Comparison of ENCODE assay signal across 14 mouse cellular contexts in genomic region chr2:145724288-145724687, GRCm38 (mm10). TPM values are rescaled to one million over a fixed set of nuclear protein-coding genes. Genes with fewer than 3 reads are reported as not detected.
DNase-seq lines count a peak whose midpoint lies in the region; ATAC-seq lines count a peak whose summit lies in the region.
"Had no signal": no experiment of that assay in that cellular context is flagged by ENCODE, and none has a peak within 500 bp of the region (broad histone marks: within the 10 kb centered on the region; RNA-seq: fewer than 3 reads in every experiment).

No protein-coding gene starts in this region.

- intact Hi-C loops in left cerebral cortex, postnatal 14 days (cut with DNase I): no loop called here

- DNase-seq in frontal cortex, postnatal 14 days (ENCODE audit: low spot score in 2 of 2): no peak
- DNase-seq in layer of hippocampus, adult 8-10 months (ENCODE audit: low spot score in 2 of 2): peak; percentile 9 to 11
- no peak for DNase-seq in layer of hippocampus, postnatal 36 days
- peak; percentile 35 to 72 for DNase-seq in left cerebral cortex, postnatal 14 days (ENCODE audit: low spot score in 2 of 2)
- peak; percentile 11 for DNase-seq in skeletal muscle tissue, adult 2 months (ENCODE audit: low read depth, low spot score)
- DNase-seq in urinary bladder, adult 2 months (ENCODE audit: low spot score): no peak
- DNase-seq: adrenal gland, adult 2 months; B cell, adult 2 months; cerebellum, adult 9-11 months; heart, postnatal 36 days; lung, postnatal 14 days; thymus, postnatal 36 days had no signal

- peak; percentile 98 for ATAC-seq in frontal cortex, adult (ENCODE audit: low TSS enrichment)
- ATAC-seq: hindbrain, postnatal 0 days had no signal

RNA-seq across cellular contexts. Expression of gene Rin2, which starts 49.3 kb away (rescaled TPM):
- 10 to 100 TPM; 28.4 to 45.9 (median 35.7) TPM for total RNA-seq in layer of hippocampus, adult 8-10 months (2022)
- total RNA-seq in layer of hippocampus, postnatal 36 days (2021): 10 to 100 TPM; 22.3 to 40.7 TPM
- total RNA-seq in left cerebral cortex, postnatal 14 days (2021): 10 to 100 TPM; 19.3 to 27.7 TPM
- 26.4 and 29.6 TPM in 2 replicates for polyA plus RNA-seq in urinary bladder, adult 2 months (2012; rRNA removed)

Comparison
In these comparisons a context has a peak if more than half of its experiments do, and no peak if none do; other contexts are left out.
1. DNase-seq: peak in layer of hippocampus, adult 8-10 months (2 of 2), left cerebral cortex, postnatal 14 days (2 of 2) and skeletal muscle tissue, adult 2 months (single experiment); none in frontal cortex, postnatal 14 days (0 of 2), layer of hippocampus, postnatal 36 days (0 of 2) and urinary bladder, adult 2 months (single experiment).